Comparison of ENCODE assay signal across 25 mouse cellular contexts in the genomic region with DNA sequence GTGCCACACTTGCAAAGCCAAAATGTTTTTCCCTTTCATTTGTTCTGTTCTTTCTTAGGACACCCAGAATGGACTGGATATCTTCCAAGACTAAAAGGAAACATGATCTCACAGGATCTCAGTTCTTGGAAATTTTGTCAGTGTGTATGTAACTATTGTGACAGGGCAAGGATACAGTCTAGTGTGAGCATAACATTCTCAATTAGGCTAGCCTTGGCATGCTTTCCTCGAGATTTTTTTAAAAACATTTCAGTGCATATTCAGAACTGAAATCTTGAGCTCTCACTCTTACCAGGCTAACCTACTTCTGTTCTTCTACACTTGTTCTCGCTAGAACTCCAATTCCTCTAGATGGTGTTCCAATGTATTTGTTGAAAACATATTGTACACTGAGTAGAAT.
DNase-seq lines count a peak whose midpoint lies in the region; ATAC-seq and TF ChIP-seq lines count a peak whose summit lies in the region.
"Had no signal": no experiment of that assay in that cellular context is flagged by ENCODE, and none has a peak within 500 bp of the region (broad histone marks: within the 10 kb centered on the region; RNA-seq: fewer than 3 reads in every experiment).

No protein-coding gene starts in this region.

- no peak overlapping the region for H3K27ac ChIP-seq in forebrain, embryonic 16.5 days (ENCODE audit: low read length)
- no peak overlapping the region for H3K27ac ChIP-seq in forebrain, embryonic 12.5 days
- no peak overlapping the region for H3K27ac ChIP-seq in lung, postnatal 0 days (ENCODE audit: low read length)
- H3K27ac ChIP-seq: embryonic facial prominence, embryonic 10.5 days; embryonic facial prominence, embryonic 12.5 days; forebrain, embryonic 13.5 days; forebrain, embryonic 15.5 days had no signal

- H3K4me3 ChIP-seq in forebrain, embryonic 16.5 days (replicated peaks; ENCODE audit: low read length), result no peak overlapping the region
- no peak overlapping the region for H3K4me3 ChIP-seq in forebrain, embryonic 12.5 days (replicated peaks)
- H3K4me3 ChIP-seq in lung, postnatal 0 days (ENCODE audit: low read depth, low read length), result no peak overlapping the region
- H3K4me3 ChIP-seq: embryonic facial prominence, embryonic 10.5 days; embryonic facial prominence, embryonic 12.5 days; forebrain, embryonic 13.5 days; forebrain, embryonic 15.5 days had no signal

- TF ChIP-seq CTCF in lung, postnatal 0 days (IDR thresholded peaks at IDR 0.05), result no peak

- H3K36me3 ChIP-seq in forebrain, embryonic 16.5 days (ENCODE audit: control insufficient read depth, insufficient read depth), result no peaks in the 10 kb centered on the region
- no peaks in the 10 kb centered on the region for H3K36me3 ChIP-seq in forebrain, embryonic 12.5 days (replicated peaks)
- no peaks in the 10 kb centered on the region for H3K36me3 ChIP-seq in lung, postnatal 0 days (ENCODE audit: insufficient read depth, low read length)
- H3K36me3 ChIP-seq: embryonic facial prominence, embryonic 10.5 days; embryonic facial prominence, embryonic 12.5 days; forebrain, embryonic 15.5 days; G1E had no signal

- no peak overlapping the region for H3K4me2 ChIP-seq in forebrain, embryonic 16.5 days (ENCODE audit: low read length)
- no peak overlapping the region for H3K4me2 ChIP-seq in forebrain, embryonic 12.5 days
- no peak overlapping the region for H3K4me2 ChIP-seq in lung, postnatal 0 days (replicated peaks; ENCODE audit: low read depth, low read length)
- H3K4me2 ChIP-seq: embryonic facial prominence, embryonic 12.5 days; forebrain, embryonic 13.5 days; forebrain, embryonic 15.5 days had no signal

- no peaks in the 10 kb centered on the region for H3K4me1 ChIP-seq in forebrain, embryonic 16.5 days (replicated peaks; ENCODE audit: control insufficient read depth, insufficient read depth, low read length)
- no peaks in the 10 kb centered on the region for H3K4me1 ChIP-seq in forebrain, embryonic 12.5 days
- no peaks in the 10 kb centered on the region for H3K4me1 ChIP-seq in lung, postnatal 0 days (ENCODE audit: insufficient read depth, low read depth, low read length)
- H3K4me1 ChIP-seq: embryonic facial prominence, embryonic 10.5 days; embryonic facial prominence, embryonic 12.5 days; forebrain, embryonic 13.5 days; forebrain, embryonic 15.5 days had no signal

- H3K27me3 ChIP-seq in forebrain, embryonic 16.5 days (replicated peaks; ENCODE audit: control insufficient read depth, insufficient read depth, low read length), result no peaks in the 10 kb centered on the region
- H3K27me3 ChIP-seq in forebrain, embryonic 12.5 days, result no peaks in the 10 kb centered on the region
- no peaks in the 10 kb centered on the region for H3K27me3 ChIP-seq in lung, postnatal 0 days (replicated peaks; ENCODE audit: insufficient read depth, low read length)
- H3K27me3 ChIP-seq: CH12.LX; embryonic facial prominence, embryonic 12.5 days; forebrain, embryonic 13.5 days; forebrain, embryonic 15.5 days had no signal

- TF ChIP-seq EP300 in lung, postnatal 0 days (IDR thresholded peaks at IDR 0.05), result no peak

- DNase-seq in frontal cortex, postnatal 25 days (ENCODE audit: low spot score in 2 of 2), result no peak
- DNase-seq in lung, postnatal 0 days (ENCODE audit: low spot score), result peak; percentile 7
- no peak for DNase-seq in lung, adult 18-20 months
- no peak for DNase-seq in frontal cortex, postnatal 14 days (ENCODE audit: low spot score in 2 of 2)
- DNase-seq: adrenal gland, adult 8-10 months; adrenal gland, postnatal 14 days; adrenal gland, postnatal 36 days; B cell, adult 2 months; cerebellum, adult 11-12 months; cerebellum, adult 2 months; cerebellum, adult 9-10 months; cerebellum, postnatal 10 days; cerebellum, postnatal 25 days had no signal

- WGBS in forebrain, embryonic 16.5 days, result 41% methylated on average over 2 of the region's 2 CpGs
- 52% methylated on average over 2 of the region's 2 CpGs for WGBS in forebrain, embryonic 12.5 days
- 40% methylated on average over 2 of the region's 2 CpGs for WGBS in lung, postnatal 0 days

- no peak overlapping the region for H3K9ac ChIP-seq in forebrain, embryonic 16.5 days (replicated peaks; ENCODE audit: low read depth, low read length)
- H3K9ac ChIP-seq in forebrain, embryonic 12.5 days, result no peak overlapping the region
- H3K9ac ChIP-seq in lung, postnatal 0 days (replicated peaks; ENCODE audit: low read depth), result no peak overlapping the region
- H3K9ac ChIP-seq: embryonic facial prominence, embryonic 12.5 days; forebrain, embryonic 13.5 days; forebrain, embryonic 15.5 days had no signal

- ATAC-seq in forebrain, embryonic 16.5 days, result peak; percentile 55; the same call in 1 of the 2 replicates
- no peak for ATAC-seq in forebrain, embryonic 12.5 days (ENCODE audit: low FRiP score)
- ATAC-seq in frontal cortex, adult (ENCODE audit: low TSS enrichment), result peak; percentile 74
- no peak for ATAC-seq in lung, postnatal 0 days
- ATAC-seq: activated CD4-positive, CD25-positive, alpha-beta regulatory T cell, adult 4 months; CD4-positive, CD25-positive, alpha-beta regulatory T cell, adult 4 months; forebrain, embryonic 13.5 days; forebrain, embryonic 15.5 days; Patski had no signal

- H3K9me3 ChIP-seq in forebrain, embryonic 16.5 days (ENCODE audit: control insufficient read depth, low read length), result no peaks in the 10 kb centered on the region
- no peaks in the 10 kb centered on the region for H3K9me3 ChIP-seq in forebrain, embryonic 12.5 days
- H3K9me3 ChIP-seq in lung, postnatal 0 days (ENCODE audit: low read length), result no peaks in the 10 kb centered on the region
- H3K9me3 ChIP-seq: embryonic facial prominence, embryonic 10.5 days; embryonic facial prominence, embryonic 12.5 days; forebrain, embryonic 13.5 days; forebrain, embryonic 15.5 days; G1E had no signal

Comparison
In these comparisons a context has a peak if more than half of its experiments do, and no peak if none do; other contexts are left out.
1. ATAC-seq: peak in forebrain, embryonic 16.5 days (single experiment) and frontal cortex, adult (single experiment); none in forebrain, embryonic 12.5 days (single experiment) and lung, postnatal 0 days (single experiment).